Mouse (Mus musculus) CD4-positive helper T cell, adult 2 months (primary cell): ENCODE data around the gene Ces1b.
A peak's percentile ranks its signal among the peaks of the same experiment; 100 is the strongest.

Source experiments
- DNase-seq: peaks from one replicate; pipeline ENCODE4 v3.0.0-alpha.2; 2012; ENCODE audit warnings: low read depth, missing footprints, low spot score

Gene Ces1b

DNA sequence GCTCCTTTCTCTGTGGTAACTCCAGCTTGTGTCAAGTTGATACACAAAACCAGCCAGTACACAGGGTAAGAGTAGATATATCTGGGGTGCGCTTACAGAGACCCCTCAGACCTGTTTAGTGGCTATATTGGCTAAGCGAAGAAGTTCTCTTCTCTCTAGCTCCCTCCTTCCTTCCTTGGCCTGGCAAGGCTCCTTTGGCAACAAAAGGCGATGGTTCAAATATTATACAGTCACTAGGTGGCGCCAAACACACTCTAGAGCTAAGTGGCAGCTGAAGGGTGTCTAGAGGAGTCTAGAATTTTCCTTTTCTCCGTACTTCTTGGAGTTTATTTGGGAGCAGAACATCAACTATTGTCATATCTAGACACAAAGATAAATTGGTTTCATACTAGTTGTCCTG is 69.5 kb downstream of the Ces1b start:
- peak; percentile 6 for DNase-seq
